Mouse (Mus musculus): ENCODE measurements around the gene Snrnp27. TPM values are rescaled to one million over a fixed set of nuclear protein-coding genes. Genes with fewer than 3 reads are reported as not detected.

Gene Snrnp27
- polyA plus RNA-seq, 1 experiment from 2014 or later = 108 TPM

DNA sequence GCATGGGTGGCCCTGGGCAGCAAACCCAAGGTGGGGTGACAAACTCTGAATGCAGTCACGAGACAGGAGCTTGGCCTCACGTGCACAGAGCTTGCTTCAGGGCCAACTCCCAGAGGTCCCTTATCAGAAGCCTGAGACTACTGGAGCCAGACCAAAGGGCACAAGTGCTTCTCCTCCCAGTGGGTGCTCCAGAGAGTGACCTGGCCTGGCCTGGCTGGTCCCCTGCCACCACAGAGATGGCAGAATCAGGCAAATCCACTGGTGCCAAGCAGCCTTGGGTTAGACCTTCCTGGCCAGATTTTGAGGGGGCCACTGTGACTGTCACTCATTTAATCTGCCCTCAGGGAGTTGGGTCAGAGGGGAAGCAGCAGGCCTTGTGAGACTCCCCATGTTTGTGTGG is 47.8 kb downstream of the Snrnp27 start:
- H3K36me3 ChIP-seq (ENCODE audit: insufficient read depth) = no peaks in the 10 kb centered on the region
- H3K4me2 ChIP-seq = no peak overlapping the region
- H3K27me3 ChIP-seq (ENCODE audit: insufficient read depth, low read length) = no peaks in the 10 kb centered on the region
- no peak for DNase-seq
- WGBS = 63% methylated on average over 2 of the region's 2 CpGs
- TF ChIP-seq CTCF (IDR thresholded peaks at IDR 0.05; ENCODE audit: low read depth) = no peak
- no peak overlapping the region for H3K9ac ChIP-seq
- ATAC-seq (ENCODE audit: insufficient read depth) = no peak
- no peak overlapping the region for H3K4me3 ChIP-seq (ENCODE audit: low read depth, low read length)
- no peaks in the 10 kb centered on the region for H3K4me1 ChIP-seq (ENCODE audit: insufficient read depth)
- peak overlapping the region; percentile 33; the same call in 1 of the 2 replicates for H3K27ac ChIP-seq (ENCODE audit: low read depth)
- H3K9me3 ChIP-seq (ENCODE audit: low read depth, low read length) = no peaks in the 10 kb centered on the region

DNA sequence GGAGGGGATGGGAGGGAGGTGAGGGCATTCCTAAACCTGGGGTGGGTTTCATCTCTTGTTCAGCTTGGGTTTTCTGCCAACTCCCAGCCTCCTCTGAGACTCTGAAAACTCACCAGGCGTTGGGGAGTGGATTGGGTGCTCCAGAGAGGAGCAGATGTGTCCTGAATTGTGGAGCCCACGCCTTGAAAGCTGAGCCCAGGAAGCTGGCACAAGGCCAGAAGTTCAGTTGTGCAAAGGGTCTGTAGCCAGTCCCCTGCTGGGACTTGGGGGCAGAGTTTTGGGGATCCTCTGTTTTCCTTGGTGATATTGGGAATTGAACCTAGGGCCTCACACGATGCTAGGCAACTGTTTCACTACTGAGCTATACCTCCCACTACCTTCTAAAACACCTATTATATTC is 54.2 kb downstream of the Snrnp27 start:
- H3K9ac ChIP-seq = no peak overlapping the region
- no peaks in the 10 kb centered on the region for H3K36me3 ChIP-seq (ENCODE audit: insufficient read depth)
- 59% methylated on average over 3 of the region's 3 CpGs for WGBS
- H3K27ac ChIP-seq (ENCODE audit: low read depth) = no peak overlapping the region
- no peak overlapping the region for H3K4me2 ChIP-seq
- H3K4me1 ChIP-seq (ENCODE audit: insufficient read depth) = no peaks in the 10 kb centered on the region
- ATAC-seq (ENCODE audit: insufficient read depth) = no peak
- H3K27me3 ChIP-seq (ENCODE audit: insufficient read depth, low read length) = no peaks in the 10 kb centered on the region
- H3K4me3 ChIP-seq (ENCODE audit: low read depth, low read length) = no peak overlapping the region
- no peak for TF ChIP-seq CTCF (IDR thresholded peaks at IDR 0.05; ENCODE audit: low read depth)
- DNase-seq = peak; percentile 23
- no peaks in the 10 kb centered on the region for H3K9me3 ChIP-seq (ENCODE audit: low read depth, low read length)

- Histone ChIP-seq H3K9ac (no peak within 1 kb of the TSS), H3K27me3 (ENCODE audit: insufficient read depth, low read length) (no peaks in the 10 kb centered on the region), H3K36me3 (ENCODE audit: insufficient read depth) (no peaks in the 10 kb centered on the region), H3K27ac (ENCODE audit: low read depth) (no peak within 1 kb of the TSS), H3K9me3 (ENCODE audit: low read depth, low read length) (no peaks in the 10 kb centered on the region), H3K4me2 (no peak within 1 kb of the TSS), H3K4me1 (ENCODE audit: insufficient read depth) (no peaks in the 10 kb centered on the region), H3K4me3 (ENCODE audit: low read depth, low read length) (no peak within 1 kb of the TSS)
- DNase-seq (no peak), ATAC-seq (ENCODE audit: insufficient read depth) (no peak)
- WGBS = 55% methylated on average over 10 of the region's 10 CpGs
- TF ChIP-seq CTCF (IDR thresholded peaks at IDR 0.05; ENCODE audit: low read depth) = no peak
Observed at GRCm38 (mm10) chr6:86627946-86628345, 56.4 kb downstream of the Snrnp27 start, which contains the start of gene Asprv1. Gene Asprv1 (plus strand): TSS chr6:86628164.

Other genes with a start within 250 kb of the Snrnp27 start
- gene C87436, start 246.1 kb downstream of the Snrnp27 start, polyA plus RNA-seq (2014; fragmentation: Nextera tagmentation; extraction: Ambion mirVana) = 22.2 and 24.3 TPM in 2 replicates
- 552 and 588 TPM in 2 replicates for gene Pcbp1, start 158.2 kb downstream of the Snrnp27 start, polyA plus RNA-seq (2014; fragmentation: Nextera tagmentation; extraction: Ambion mirVana)
- gene Asprv1, start 56.4 kb downstream of the Snrnp27 start, polyA plus RNA-seq (2014; fragmentation: Nextera tagmentation; extraction: Ambion mirVana) = 0.42 and 0.60 TPM in 2 replicates
- 11.2 and 11.3 TPM in 2 replicates for gene Mxd1, start 15.4 kb downstream of the Snrnp27 start, polyA plus RNA-seq (2014; fragmentation: Nextera tagmentation; extraction: Ambion mirVana)
- gene Gmcl1, start 48.9 kb upstream of the Snrnp27 start, polyA plus RNA-seq (2014; fragmentation: Nextera tagmentation; extraction: Ambion mirVana) = 33.4 and 33.8 TPM in 2 replicates
- gene Anxa4, start 109.1 kb upstream of the Snrnp27 start, polyA plus RNA-seq (2014; fragmentation: Nextera tagmentation; extraction: Ambion mirVana) = 90.4 and 100 TPM in 2 replicates
- 18.3 and 20.7 TPM in 2 replicates for gene Aak1, start 165.0 kb upstream of the Snrnp27 start, polyA plus RNA-seq (2014; fragmentation: Nextera tagmentation; extraction: Ambion mirVana)